8 mouse cellular contexts compared by ENCODE assay signal in genomic region chr5:34513466-34514217, GRCm38 (mm10). TPM values are rescaled to one million over a fixed set of nuclear protein-coding genes. Genes with fewer than 3 reads are reported as not detected.
DNase-seq lines count a peak whose midpoint lies in the region; ATAC-seq lines count a peak whose summit lies in the region.

Gene Tnip2 (minus strand): TSS chr5:34513991.

- peaks cover 6% of the 10 kb centered on the region for H3K4me1 ChIP-seq in hindbrain, embryonic 12.5 days

- H3K27me3 ChIP-seq in hindbrain, embryonic 12.5 days, result peaks cover 17% of the 10 kb centered on the region

- WGBS in hindbrain, embryonic 12.5 days, result under 1% methylated on average over 63 of the region's 64 CpGs

- peak; percentile 97 for DNase-seq in Muller cell, postnatal 12 days (ENCODE audit: inconsistent ontology term)
- DNase-seq in cerebellum, adult 9-11 months, result peak; percentile 74
- peak; percentile 88 to 90 for DNase-seq in frontal cortex, postnatal 10 days (ENCODE audit: low spot score in 2 of 2)
- DNase-seq in layer of hippocampus, postnatal 14 days (ENCODE audit: low spot score in 2 of 2), result peak; percentile 87 to 93
- peak; percentile 98 for DNase-seq in lung, postnatal 14 days
- DNase-seq in retina, adult 2 months (ENCODE audit: low read depth, low spot score), result peak; percentile 78
- DNase-seq in thymus, postnatal 36 days, result peak; percentile 96 to 97

- H3K27ac ChIP-seq in hindbrain, embryonic 12.5 days, result no peak within 1 kb of the TSS

- peak; percentile 94 for ATAC-seq in hindbrain, embryonic 12.5 days (ENCODE audit: low FRiP score)

- H3K4me3 ChIP-seq in hindbrain, embryonic 12.5 days, result peak within 1 kb of the TSS; percentile 62

- peak within 1 kb of the TSS; percentile 98 for H3K4me2 ChIP-seq in hindbrain, embryonic 12.5 days (replicated peaks)

- H3K9ac ChIP-seq in hindbrain, embryonic 12.5 days, result peak within 1 kb of the TSS; percentile 71

- H3K9me3 ChIP-seq in hindbrain, embryonic 12.5 days (replicated peaks), result 0 out of 2 replicates have a peak, but pooled peaks cover 5% of the 10 kb centered on the region

- H3K36me3 ChIP-seq in hindbrain, embryonic 12.5 days, result no peaks in the 10 kb centered on the region

RNA-seq across cellular contexts. Expression of gene Tnip2, which starts in this region (rescaled TPM):
- polyA plus RNA-seq in hindbrain, embryonic 12.5 days (2016; fragmentation: Nextera tagmentation; extraction: Ambion mirVana), result 7.1 and 8.6 TPM in 2 replicates
- 10 to 100 TPM; 15.2 to 19.1 TPM for total RNA-seq in layer of hippocampus, postnatal 14 days (2021)
